11 mouse cellular contexts compared by ENCODE assay signal in the genomic region with DNA sequence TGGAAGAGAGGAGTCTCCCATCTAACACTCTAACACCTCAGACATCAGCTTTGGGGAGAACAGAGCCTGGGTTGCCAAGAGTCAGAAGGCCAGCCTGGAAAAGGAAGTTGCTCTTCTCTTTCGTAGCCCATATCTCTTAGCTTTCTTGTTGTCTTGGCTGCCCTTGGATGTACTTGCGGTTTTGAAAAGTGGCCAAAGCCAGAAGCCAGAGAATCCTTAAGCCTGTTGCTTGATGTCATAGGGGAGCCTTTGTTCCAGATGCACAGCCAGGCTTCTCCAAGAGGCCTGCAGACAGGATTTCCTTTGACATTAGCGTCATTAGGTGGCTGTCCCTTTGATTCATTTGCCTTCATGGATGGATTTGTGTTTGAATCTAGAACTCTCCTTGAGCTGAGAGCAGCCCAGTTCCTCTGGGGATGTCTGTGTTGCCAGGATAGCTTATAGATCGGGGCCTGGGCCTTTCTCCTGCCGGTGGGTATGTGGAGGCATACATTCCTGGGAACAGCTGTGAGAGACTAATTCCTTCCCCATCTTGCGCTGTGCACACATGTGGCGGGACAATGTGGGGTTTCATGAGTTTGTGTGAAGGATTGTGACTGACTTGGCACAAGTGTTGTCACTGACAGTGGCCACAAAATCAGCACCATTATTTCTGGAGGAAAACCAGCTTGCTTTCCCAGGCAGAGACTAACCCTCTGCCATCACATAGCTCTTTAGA.
DNase-seq lines count a peak whose midpoint lies in the region; ATAC-seq and TF ChIP-seq lines count a peak whose summit lies in the region.
"Had no signal": no experiment of that assay in that cellular context is flagged by ENCODE, and none has a peak within 500 bp of the region (broad histone marks: within the 10 kb centered on the region; RNA-seq: fewer than 3 reads in every experiment).

No protein-coding gene starts in this region.

- no peak for TF ChIP-seq EP300 in stomach, postnatal 0 days (optimal IDR thresholded peaks at IDR 0.05)

- H3K4me2 ChIP-seq in stomach, embryonic 16.5 days (ENCODE audit: low read depth, low read length) = no peak overlapping the region
- no peak overlapping the region for H3K4me2 ChIP-seq in stomach, postnatal 0 days (replicated peaks; ENCODE audit: low read depth)
- H3K4me2 ChIP-seq in embryonic facial prominence, embryonic 15.5 days (replicated peaks) = no peak overlapping the region
- no peak overlapping the region for H3K4me2 ChIP-seq in kidney, postnatal 0 days (ENCODE audit: low read length)
- no peak overlapping the region for H3K4me2 ChIP-seq in forebrain, embryonic 15.5 days (replicated peaks)
- H3K4me2 ChIP-seq in intestine, embryonic 15.5 days (replicated peaks) = no peak overlapping the region
- H3K4me2 ChIP-seq: limb, embryonic 12.5 days had no signal

- H3K4me3 ChIP-seq in stomach, embryonic 16.5 days (replicated peaks; ENCODE audit: low read length) = no peak overlapping the region
- H3K4me3 ChIP-seq in stomach, postnatal 0 days (ENCODE audit: low read depth, low read length) = no peak overlapping the region
- no peak overlapping the region for H3K4me3 ChIP-seq in embryonic facial prominence, embryonic 15.5 days (replicated peaks)
- H3K4me3 ChIP-seq in kidney, postnatal 0 days (replicated peaks; ENCODE audit: low read depth, low read length) = no peak overlapping the region
- H3K4me3 ChIP-seq in forebrain, embryonic 15.5 days = no peak overlapping the region
- no peak overlapping the region for H3K4me3 ChIP-seq in intestine, embryonic 15.5 days (replicated peaks)
- H3K4me3 ChIP-seq: limb, embryonic 12.5 days had no signal

- no peak for TF ChIP-seq CTCF in stomach, postnatal 0 days (IDR thresholded peaks at IDR 0.05; ENCODE audit: low read depth)
- no peak for TF ChIP-seq CTCF in kidney, postnatal 0 days (IDR thresholded peaks at IDR 0.05; ENCODE audit: low read depth)

- 62% methylated on average over 7 of the region's 7 CpGs for WGBS in stomach, embryonic 16.5 days
- whole genome bisulfite sequencing in stomach, postnatal 0 days = 62% methylated on average over 7 of the region's 7 CpGs
- WGBS in embryonic facial prominence, embryonic 15.5 days = 55% methylated on average over 7 of the region's 7 CpGs
- WGBS in kidney, postnatal 0 days = 64% methylated on average over 7 of the region's 7 CpGs
- WGBS in forebrain, embryonic 15.5 days = 74% methylated on average over 7 of the region's 7 CpGs
- 57% methylated on average over 7 of the region's 7 CpGs for WGBS in intestine, embryonic 15.5 days

- no peak for ATAC-seq in stomach, embryonic 16.5 days (ENCODE audit: insufficient read depth, low FRiP score)
- ATAC-seq in stomach, postnatal 0 days (ENCODE audit: low FRiP score, low TSS enrichment) = no peak
- no peak; the same call in 1 of the 2 replicates for ATAC-seq in embryonic facial prominence, embryonic 15.5 days (ENCODE audit: insufficient number of reproducible peaks, low FRiP score, low TSS enrichment, low read depth)
- ATAC-seq in kidney, postnatal 0 days (replicated peaks; ENCODE audit: low FRiP score, low read depth) = no peak
- no peak for ATAC-seq in forebrain, embryonic 15.5 days (replicated peaks)
- ATAC-seq in intestine, embryonic 15.5 days = no peak
- ATAC-seq: forebrain, embryonic 14.5 days; midbrain, embryonic 16.5 days had no signal

- no peak overlapping the region for H3K27ac ChIP-seq in stomach, embryonic 16.5 days (ENCODE audit: low read length)
- H3K27ac ChIP-seq in stomach, postnatal 0 days (replicated peaks) = no peak overlapping the region
- H3K27ac ChIP-seq in embryonic facial prominence, embryonic 15.5 days (replicated peaks) = peak overlapping the region; percentile 28; the same call in 1 of the 2 replicates
- H3K27ac ChIP-seq in kidney, postnatal 0 days = no peak overlapping the region
- no peak overlapping the region for H3K27ac ChIP-seq in forebrain, embryonic 15.5 days (replicated peaks)
- no peak overlapping the region for H3K27ac ChIP-seq in intestine, embryonic 15.5 days
- H3K27ac ChIP-seq: limb, embryonic 12.5 days had no signal

- no peak for DNase-seq in stomach, postnatal 0 days (ENCODE audit: low spot score)
- DNase-seq in kidney, postnatal 0 days (ENCODE audit: low spot score) = peak; percentile 65
- DNase-seq in skeletal muscle tissue, adult 2 months (ENCODE audit: low read depth, low spot score) = peak; percentile 70
- DNase-seq: cerebellum, adult 2 months had no signal

- no peaks in the 10 kb centered on the region for H3K36me3 ChIP-seq in stomach, embryonic 16.5 days (ENCODE audit: control insufficient read depth, insufficient read depth, low read length)
- no peaks in the 10 kb centered on the region for H3K36me3 ChIP-seq in stomach, postnatal 0 days (ENCODE audit: control insufficient read depth, insufficient read depth, low read length)
- H3K36me3 ChIP-seq in embryonic facial prominence, embryonic 15.5 days = peaks cover 2% of the 10 kb centered on the region; the same call in 1 of the 2 replicates
- H3K36me3 ChIP-seq in kidney, postnatal 0 days (ENCODE audit: insufficient read depth, low read length) = no peaks in the 10 kb centered on the region
- no peaks in the 10 kb centered on the region for H3K36me3 ChIP-seq in forebrain, embryonic 15.5 days
- no peaks in the 10 kb centered on the region for H3K36me3 ChIP-seq in intestine, embryonic 15.5 days
- H3K36me3 ChIP-seq: limb, embryonic 12.5 days had no signal

- H3K27me3 ChIP-seq in stomach, embryonic 16.5 days (ENCODE audit: control insufficient read depth, insufficient read depth, low read length) = no peaks in the 10 kb centered on the region
- no peaks in the 10 kb centered on the region for H3K27me3 ChIP-seq in stomach, postnatal 0 days (ENCODE audit: control insufficient read depth, insufficient read depth, low read length)
- H3K27me3 ChIP-seq in embryonic facial prominence, embryonic 15.5 days = no peaks in the 10 kb centered on the region
- no peaks in the 10 kb centered on the region for H3K27me3 ChIP-seq in kidney, postnatal 0 days (ENCODE audit: insufficient read depth, low read length)
- H3K27me3 ChIP-seq in forebrain, embryonic 15.5 days = no peaks in the 10 kb centered on the region
- H3K27me3 ChIP-seq in intestine, embryonic 15.5 days (replicated peaks) = no peaks in the 10 kb centered on the region
- H3K27me3 ChIP-seq: limb, embryonic 12.5 days had no signal

- peaks cover 14% of the 10 kb centered on the region for H3K4me1 ChIP-seq in stomach, embryonic 16.5 days (ENCODE audit: control insufficient read depth, insufficient read depth, low read length)
- H3K4me1 ChIP-seq in stomach, postnatal 0 days (replicated peaks; ENCODE audit: control insufficient read depth, insufficient read depth) = no peaks in the 10 kb centered on the region
- peaks cover 27% of the 10 kb centered on the region for H3K4me1 ChIP-seq in embryonic facial prominence, embryonic 15.5 days
- H3K4me1 ChIP-seq in kidney, postnatal 0 days (replicated peaks; ENCODE audit: insufficient read depth, low read length) = 0 out of 2 replicates have a peak, but pooled peaks cover 6% of the 10 kb centered on the region
- H3K4me1 ChIP-seq in forebrain, embryonic 15.5 days = peaks cover 4% of the 10 kb centered on the region; the same call in 1 of the 2 replicates
- H3K4me1 ChIP-seq in intestine, embryonic 15.5 days (replicated peaks) = peaks cover 38% of the 10 kb centered on the region

- H3K9me3 ChIP-seq in stomach, embryonic 16.5 days (replicated peaks; ENCODE audit: control insufficient read depth, low read length) = no peaks in the 10 kb centered on the region
- no peaks in the 10 kb centered on the region for H3K9me3 ChIP-seq in stomach, postnatal 0 days (ENCODE audit: control insufficient read depth, low read length)
- no peaks in the 10 kb centered on the region for H3K9me3 ChIP-seq in embryonic facial prominence, embryonic 15.5 days (replicated peaks)
- no peaks in the 10 kb centered on the region for H3K9me3 ChIP-seq in kidney, postnatal 0 days (replicated peaks; ENCODE audit: low read length)
- H3K9me3 ChIP-seq in forebrain, embryonic 15.5 days = no peaks in the 10 kb centered on the region
- no peaks in the 10 kb centered on the region for H3K9me3 ChIP-seq in intestine, embryonic 15.5 days
- H3K9me3 ChIP-seq: limb, embryonic 12.5 days had no signal

- 0 out of 2 replicates have a peak overlapping the region, but pooled peaks have one; percentile 7 for H3K9ac ChIP-seq in stomach, embryonic 16.5 days (ENCODE audit: low read length)
- H3K9ac ChIP-seq in stomach, postnatal 0 days (ENCODE audit: low read length) = no peak overlapping the region
- H3K9ac ChIP-seq in embryonic facial prominence, embryonic 15.5 days = no peak overlapping the region
- H3K9ac ChIP-seq in kidney, postnatal 0 days (ENCODE audit: low read depth, low read length) = no peak overlapping the region
- H3K9ac ChIP-seq in forebrain, embryonic 15.5 days (replicated peaks) = no peak overlapping the region
- no peak overlapping the region for H3K9ac ChIP-seq in intestine, embryonic 15.5 days
- H3K9ac ChIP-seq: limb, embryonic 12.5 days had no signal
